Mouse (Mus musculus) kidney, adult 8-10 months (tissue): Measurements from ENCODE around the gene Gm5901.

Experiments used
- DNase-seq, 2 experiments: peaks; one replicate each; pipeline ENCODE4 v3.0.0; 2022

Gm5901 gene

GRCm38 (mm10) chr7:105406322-105406721 lies 31.5 kb downstream of the Gm5901 start:
- DNase-seq, result no peak

DNA sequence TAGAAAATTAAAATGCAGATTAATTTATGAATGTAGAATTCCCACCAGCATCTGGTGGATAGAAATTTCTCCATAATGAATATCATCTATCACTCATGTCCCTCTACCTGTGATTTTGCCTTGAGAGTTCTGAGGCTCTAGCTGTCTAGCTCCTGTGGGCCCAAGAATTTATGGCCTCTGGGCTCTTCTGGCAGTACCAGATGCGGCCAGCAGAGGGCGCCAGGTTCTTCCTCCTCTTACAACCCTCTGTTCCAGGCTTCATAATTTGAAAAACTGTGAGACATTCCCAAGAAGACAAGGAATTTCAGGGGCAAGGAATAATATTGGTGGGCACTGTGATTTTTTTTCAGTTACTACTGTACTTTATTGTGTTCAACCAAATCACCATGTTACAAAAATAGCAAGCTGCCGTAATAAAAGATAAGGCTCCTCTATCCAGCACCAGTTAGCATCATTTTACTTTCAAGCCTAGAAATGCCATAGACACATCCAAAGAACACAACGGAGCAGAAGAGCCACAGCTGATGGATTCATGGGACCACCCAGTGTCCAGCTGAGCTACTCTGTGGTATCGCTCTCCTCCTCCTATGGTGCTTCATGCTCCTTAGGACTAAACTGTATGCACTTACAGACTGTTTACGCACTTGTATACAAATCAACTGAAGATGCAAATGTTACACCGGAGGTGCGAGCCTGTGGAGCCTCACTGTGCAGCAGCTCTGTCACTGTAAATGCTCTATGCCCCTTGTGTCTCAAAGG lies 37.2 kb downstream of the Gm5901 start:
- DNase-seq, result peak; percentile 55 to 88

- no peak for DNase-seq
Measured at GRCm38 (mm10) chr7:105414385-105414784, 39.5 kb downstream of the Gm5901 start.

DNA sequence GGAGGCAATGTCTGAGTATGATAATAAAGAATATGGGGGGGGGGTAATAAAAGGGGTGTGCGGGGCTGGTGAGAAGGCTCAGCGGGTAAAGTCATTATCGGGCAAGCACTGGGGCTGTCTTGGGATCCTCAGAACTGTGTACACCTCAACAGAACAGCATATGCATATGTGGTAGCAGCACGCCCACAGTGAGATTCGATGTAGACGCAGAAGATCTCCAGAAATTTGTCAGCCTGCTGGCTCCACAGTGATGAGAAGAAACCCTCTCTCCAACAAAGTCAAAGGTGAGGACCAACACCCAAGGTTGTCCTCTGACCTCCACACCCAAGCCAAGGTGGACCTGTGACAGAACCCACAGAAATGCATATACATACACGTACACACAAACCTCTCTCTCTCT lies 41.7 kb downstream of the Gm5901 start:
- DNase-seq, result no peak

- DNase-seq, result no peak
Measured at GRCm38 (mm10) chr7:105418106-105418505, 43.3 kb downstream of the Gm5901 start.

DNA sequence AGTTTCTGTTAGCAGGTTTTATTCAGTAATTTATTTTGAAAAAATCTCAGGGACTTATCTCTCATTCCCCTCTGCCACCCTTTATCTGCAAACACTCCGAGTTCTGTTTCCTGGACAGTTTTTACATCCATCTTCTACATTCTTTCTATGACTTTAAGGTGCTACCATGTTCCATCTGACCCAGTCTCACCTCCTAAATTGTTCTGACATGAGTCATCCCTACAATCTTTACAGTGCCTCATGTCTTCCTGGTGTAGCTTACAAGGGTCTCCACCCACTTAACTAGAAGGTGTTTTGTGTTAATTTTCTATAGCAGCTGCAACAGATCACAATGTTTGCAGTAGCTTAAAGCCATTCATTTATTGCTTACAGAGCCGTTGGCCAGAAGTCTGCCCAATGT lies 46.1 kb downstream of the Gm5901 start:
- no peak for DNase-seq

GRCm38 (mm10) chr7:105424368-105424767 lies 49.5 kb downstream of the Gm5901 start:
- no peak for DNase-seq

- DNase-seq, result no peak
Measured at GRCm38 (mm10) chr7:105425424-105426043, 50.7 kb downstream of the Gm5901 start, which contains the start of gene Cckbr. Cckbr (plus strand) TSS chr7:105425731.

GRCm38 (mm10) chr7:105426051-105426450 lies 51.2 kb downstream of the Gm5901 start:
- DNase-seq, result no peak
